Mouse (Mus musculus): ENCODE data around the gene Rcor1. TPM values are rescaled to one million over a fixed set of nuclear protein-coding genes. Genes with fewer than 3 reads are reported as not detected.

The Rcor1 gene
- polyA plus RNA-seq, 1 experiment: 34.4 TPM

GRCm38 (mm10) chr12:111005803-111006202 lies 33.3 kb upstream of the Rcor1 start:
- H3K27ac ChIP-seq (ENCODE audit: insufficient read depth, low read length): no peak overlapping the region
- H3K9me3 ChIP-seq (replicated peaks; ENCODE audit: control insufficient read depth, insufficient read depth, low read length, poor library complexity, severe bottlenecking): no peaks in the 10 kb centered on the region
- H3K4me1 ChIP-seq (ENCODE audit: control insufficient read depth, insufficient read depth, low read length): peaks cover 8% of the 10 kb centered on the region
- no peak overlapping the region for H3K4me3 ChIP-seq (ENCODE audit: low read depth, low read length)
- TF ChIP-seq CTCF (IDR thresholded peaks at IDR 0.05; ENCODE audit: low read depth, low read length) (no peak), POLR2A (IDR thresholded peaks at IDR 0.05; ENCODE audit: insufficient read depth, low read length) (no peak), EP300 (IDR thresholded peaks at IDR 0.05; ENCODE audit: insufficient read depth, low read depth, low read length) (no peak)
- H3K36me3 ChIP-seq (ENCODE audit: control insufficient read depth, insufficient read depth, low read length, poor library complexity, severe bottlenecking): no peaks in the 10 kb centered on the region
- H3K27me3 ChIP-seq (ENCODE audit: control insufficient read depth, insufficient read depth, low read length, poor library complexity, severe bottlenecking): no peaks in the 10 kb centered on the region
- no peak overlapping the region for H3K9ac ChIP-seq (ENCODE audit: low read depth, poor library complexity, severe bottlenecking)

GRCm38 (mm10) chr12:111006339-111006738 lies 32.8 kb upstream of the Rcor1 start:
- Histone ChIP-seq H3K36me3 (ENCODE audit: control insufficient read depth, insufficient read depth, low read length, poor library complexity, severe bottlenecking) (no peaks in the 10 kb centered on the region), H3K27ac (ENCODE audit: insufficient read depth, low read length) (no peak overlapping the region), H3K4me3 (ENCODE audit: low read depth, low read length) (no peak overlapping the region), H3K9me3 (replicated peaks; ENCODE audit: control insufficient read depth, insufficient read depth, low read length, poor library complexity, severe bottlenecking) (no peaks in the 10 kb centered on the region), H3K4me1 (ENCODE audit: control insufficient read depth, insufficient read depth, low read length) (peaks cover 8% of the 10 kb centered on the region), H3K9ac (ENCODE audit: low read depth, poor library complexity, severe bottlenecking) (no peak overlapping the region), H3K27me3 (ENCODE audit: control insufficient read depth, insufficient read depth, low read length, poor library complexity, severe bottlenecking) (no peaks in the 10 kb centered on the region)
- TF ChIP-seq EP300 (IDR thresholded peaks at IDR 0.05; ENCODE audit: insufficient read depth, low read depth, low read length) (no peak), CTCF (IDR thresholded peaks at IDR 0.05; ENCODE audit: low read depth, low read length) (no peak), POLR2A (IDR thresholded peaks at IDR 0.05; ENCODE audit: insufficient read depth, low read length) (no peak)

DNA sequence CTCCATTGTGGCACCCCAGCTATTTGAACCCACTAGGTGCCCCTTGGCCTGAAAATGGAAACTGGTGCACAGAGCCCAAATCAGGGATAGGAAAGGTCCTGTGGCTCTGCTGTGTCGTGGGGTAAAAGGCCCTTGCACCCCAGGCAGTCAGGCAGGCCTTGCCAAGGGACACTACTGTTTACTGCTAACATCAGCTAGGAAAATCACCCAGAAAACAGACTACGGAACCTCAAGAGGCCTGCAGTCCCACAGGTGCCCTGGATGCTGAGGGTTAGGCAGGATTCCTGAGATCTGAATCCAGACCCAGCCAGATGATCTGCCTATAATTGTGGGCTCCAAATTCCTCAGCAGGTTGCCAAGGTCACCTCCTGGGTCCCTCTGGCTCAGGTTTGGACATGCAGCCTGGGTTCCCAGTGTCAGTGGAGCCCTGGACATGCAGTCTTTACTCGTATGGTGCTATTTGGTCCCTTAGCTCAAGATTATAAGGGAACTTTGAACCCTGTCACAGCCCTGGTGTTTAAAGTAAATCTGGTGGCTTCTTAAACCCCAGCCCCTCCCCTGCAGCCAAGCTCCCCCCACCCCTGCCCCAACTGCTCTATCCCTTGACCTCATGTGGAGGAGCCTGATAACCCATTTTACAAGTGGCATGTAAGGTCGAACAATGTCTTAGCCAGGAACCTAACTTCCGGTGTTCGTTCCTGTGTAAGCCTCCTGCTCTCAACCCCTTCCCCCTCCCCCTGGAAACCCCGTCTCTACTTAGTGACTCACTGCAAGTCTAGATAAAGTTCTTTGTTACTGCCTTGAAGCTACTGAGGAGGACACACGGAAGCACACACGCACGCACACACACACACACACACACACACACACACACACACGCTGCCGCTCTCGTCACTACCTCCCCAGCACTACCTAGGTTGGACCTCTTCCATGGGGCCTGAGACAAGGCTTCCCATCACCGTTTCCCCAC lies 31.7 kb upstream of the Rcor1 start:
- Histone ChIP-seq H3K4me3 (ENCODE audit: low read depth, low read length) (peak overlapping the region; percentile 8; the same call in 1 of the 2 replicates), H3K36me3 (ENCODE audit: control insufficient read depth, insufficient read depth, low read length, poor library complexity, severe bottlenecking) (no peaks in the 10 kb centered on the region), H3K9ac (ENCODE audit: low read depth, poor library complexity, severe bottlenecking) (no peak overlapping the region), H3K27me3 (ENCODE audit: control insufficient read depth, insufficient read depth, low read length, poor library complexity, severe bottlenecking) (no peaks in the 10 kb centered on the region), H3K4me1 (ENCODE audit: control insufficient read depth, insufficient read depth, low read length) (peaks cover 8% of the 10 kb centered on the region), H3K27ac (ENCODE audit: insufficient read depth, low read length) (no peak overlapping the region), H3K9me3 (replicated peaks; ENCODE audit: control insufficient read depth, insufficient read depth, low read length, poor library complexity, severe bottlenecking) (no peaks in the 10 kb centered on the region)
- TF ChIP-seq EP300 (IDR thresholded peaks at IDR 0.05; ENCODE audit: insufficient read depth, low read depth, low read length): no peak
- no peak for TF ChIP-seq CTCF (IDR thresholded peaks at IDR 0.05; ENCODE audit: low read depth, low read length)
- TF ChIP-seq POLR2A (IDR thresholded peaks at IDR 0.05; ENCODE audit: insufficient read depth, low read length): no peak

- no peak overlapping the region for H3K9ac ChIP-seq (ENCODE audit: low read depth, poor library complexity, severe bottlenecking)
- TF ChIP-seq CTCF (IDR thresholded peaks at IDR 0.05; ENCODE audit: low read depth, low read length) (no peak), POLR2A (IDR thresholded peaks at IDR 0.05; ENCODE audit: insufficient read depth, low read length) (no peak), EP300 (IDR thresholded peaks at IDR 0.05; ENCODE audit: insufficient read depth, low read depth, low read length) (no peak)
- H3K27ac ChIP-seq (ENCODE audit: insufficient read depth, low read length): no peak overlapping the region
- H3K4me1 ChIP-seq (ENCODE audit: control insufficient read depth, insufficient read depth, low read length): peaks cover 8% of the 10 kb centered on the region
- H3K4me3 ChIP-seq (ENCODE audit: low read depth, low read length): peak overlapping the region; percentile 12; the same call in 1 of the 2 replicates
- no peaks in the 10 kb centered on the region for H3K9me3 ChIP-seq (replicated peaks; ENCODE audit: control insufficient read depth, insufficient read depth, low read length, poor library complexity, severe bottlenecking)
- H3K36me3 ChIP-seq (ENCODE audit: control insufficient read depth, insufficient read depth, low read length, poor library complexity, severe bottlenecking): no peaks in the 10 kb centered on the region
- H3K27me3 ChIP-seq (ENCODE audit: control insufficient read depth, insufficient read depth, low read length, poor library complexity, severe bottlenecking): no peaks in the 10 kb centered on the region
These were observed 30.4 kb upstream of the Rcor1 start for GRCm38 (mm10) chr12:111008500-111009490.

DNA sequence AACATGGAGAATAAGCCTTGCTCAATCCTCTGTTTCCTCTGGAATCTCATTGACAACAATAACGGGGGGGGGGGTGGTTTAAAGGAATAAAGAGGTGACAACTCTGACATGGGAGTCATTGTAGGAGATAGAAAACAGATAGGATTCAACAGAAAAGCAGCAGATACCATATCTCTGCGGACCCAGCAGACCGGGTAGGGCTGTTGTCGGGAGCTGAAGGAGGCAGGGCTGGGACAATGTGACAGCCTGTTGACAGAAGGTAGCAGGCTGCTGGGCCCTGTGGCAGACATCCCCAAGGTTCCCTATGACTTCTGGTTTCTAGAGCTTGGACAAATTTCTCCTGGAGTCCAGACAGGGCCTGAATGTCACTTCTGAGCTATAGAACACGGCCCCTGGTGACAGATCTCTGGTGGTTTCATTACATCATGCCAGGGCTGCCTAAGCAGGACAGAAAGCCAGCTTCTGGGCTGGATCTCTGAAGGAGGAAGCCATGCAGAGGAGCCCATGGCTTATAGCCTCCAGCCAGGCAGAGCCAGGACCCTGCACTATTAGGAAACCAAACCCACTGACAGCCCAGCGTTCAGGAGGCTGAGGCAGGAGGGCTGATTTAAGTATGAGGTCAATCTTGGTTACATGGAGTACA lies 29.4 kb upstream of the Rcor1 start:
- no peak for TF ChIP-seq CTCF (IDR thresholded peaks at IDR 0.05; ENCODE audit: low read depth, low read length)
- TF ChIP-seq EP300 (IDR thresholded peaks at IDR 0.05; ENCODE audit: insufficient read depth, low read depth, low read length): no peak
- TF ChIP-seq POLR2A (IDR thresholded peaks at IDR 0.05; ENCODE audit: insufficient read depth, low read length): no peak
- H3K9ac ChIP-seq (ENCODE audit: low read depth, poor library complexity, severe bottlenecking): no peak overlapping the region
- H3K9me3 ChIP-seq (replicated peaks; ENCODE audit: control insufficient read depth, insufficient read depth, low read length, poor library complexity, severe bottlenecking): no peaks in the 10 kb centered on the region
- H3K4me1 ChIP-seq (ENCODE audit: control insufficient read depth, insufficient read depth, low read length): peaks cover 8% of the 10 kb centered on the region
- no peaks in the 10 kb centered on the region for H3K27me3 ChIP-seq (ENCODE audit: control insufficient read depth, insufficient read depth, low read length, poor library complexity, severe bottlenecking)
- no peak overlapping the region for H3K4me3 ChIP-seq (ENCODE audit: low read depth, low read length)
- H3K27ac ChIP-seq (ENCODE audit: insufficient read depth, low read length): no peak overlapping the region
- H3K36me3 ChIP-seq (ENCODE audit: control insufficient read depth, insufficient read depth, low read length, poor library complexity, severe bottlenecking): no peaks in the 10 kb centered on the region
